Mouse (Mus musculus) MEL (cell line): ENCODE measurements around the gene 4931429L15Rik. TPM values are rescaled to one million over a fixed set of nuclear protein-coding genes. Genes with fewer than 3 reads are reported as not detected.

Source experiments
- DNase-seq: peaks from one replicate; pipeline ENCODE4 v3.0.0; 2011; ENCODE audit warnings: low read depth, low spot score
- H3K27ac ChIP-seq: 2 replicates; pipeline ENCODE4 v1.5.1; 2012; ENCODE audit warnings: low read depth, mild to moderate bottlenecking, control low read depth, low read length, moderate library complexity; ENCODE audit not compliant: control insufficient read depth
- H3K27me3 ChIP-seq, 2 experiments: fragments of 150-350 bp in 1 of 2; sonication (generic) in 1 of 2; 2 replicates each; pipeline ENCODE4 v1.6.1; 2012; ENCODE audit warnings: low read length in 2 of 2, mild to moderate bottlenecking in 2 of 2, improper control_type of control experiment in 1 of 2, moderate library complexity in 1 of 2; ENCODE audit not compliant: insufficient read depth in 2 of 2, control insufficient read depth in 1 of 2
- H3K36me3 ChIP-seq, 2 experiments: 2 replicates each; pipeline ENCODE4 v1.6.1; 2012 to 2014; ENCODE audit warnings: low read length in 2 of 2, improper control_type of control experiment in 1 of 2, inconsistent platforms in 1 of 2, mild to moderate bottlenecking in 1 of 2; ENCODE audit not compliant: insufficient read depth in 2 of 2, control insufficient read depth in 1 of 2
- H3K4me1 ChIP-seq, 2 experiments: fragments of 150-350 bp in 1 of 2; sonication (generic) in 1 of 2; 2 replicates each; pipeline ENCODE4 v1.6.1; 2012; ENCODE audit warnings: low read length in 2 of 2, improper control_type of control experiment in 1 of 2, mild to moderate bottlenecking in 1 of 2; ENCODE audit not compliant: insufficient read depth in 2 of 2, control insufficient read depth in 1 of 2
- H3K4me3 ChIP-seq, 2 experiments: fragments of 150-350 bp in 1 of 2; sonication (generic) in 1 of 2; 2 replicates each; pipeline ENCODE4 v1.5.1; 2012; ENCODE audit warnings: low read depth in 2 of 2, low read length in 2 of 2, mild to moderate bottlenecking in 2 of 2, moderate library complexity in 2 of 2, control low read depth in 1 of 2, improper control_type of control experiment in 1 of 2; ENCODE audit not compliant: control insufficient read depth in 1 of 2, insufficient read depth in 1 of 2
- H3K79me2 ChIP-seq: 2 replicates; pipeline ENCODE4 v1.6.1; 2012; ENCODE audit warnings: mild to moderate bottlenecking, low read length, moderate library complexity; ENCODE audit not compliant: control insufficient read depth, poor library complexity, insufficient read depth
- H3K9ac ChIP-seq: 2 replicates; pipeline ENCODE4 v1.6.1; 2012; ENCODE audit warnings: low read depth, mild to moderate bottlenecking, control low read depth, low read length, moderate library complexity; ENCODE audit not compliant: control insufficient read depth, poor library complexity, severe bottlenecking
- H3K9me3 ChIP-seq: fragments of 150-350 bp; sonication (generic); replicated peaks from 2 replicates; pipeline ENCODE4 v1.6.1; 2012; ENCODE audit warnings: mild to moderate bottlenecking, low read length, improper control_type of control experiment, moderate library complexity; ENCODE audit not compliant: insufficient read depth
- BHLHE40 ChIP-seq: IDR thresholded peaks from 2 replicates; pipeline ENCODE4 v1.6.1; 2012; ENCODE audit warnings: low read depth, mild to moderate bottlenecking, inconsistent platforms, low read length, improper control_type of control experiment, borderline replicate concordance
- CHD1 ChIP-seq: IDR thresholded peaks from 2 replicates; pipeline ENCODE4 v1.6.1; 2012; ENCODE audit warnings: low read depth, mild to moderate bottlenecking, inconsistent platforms, low read length, improper control_type of control experiment
- CHD2 ChIP-seq: IDR thresholded peaks from 2 replicates; pipeline ENCODE4 v1.6.1; 2011; ENCODE audit warnings: low read length, improper control_type of control experiment
- CTCF ChIP-seq, 3 experiments: IDR thresholded peaks in 2 of 3; conservative IDR thresholded peaks in 1 of 3; 2 replicates each; pipeline ENCODE4 v1.5.1; 2011 to 2012; ENCODE audit warnings: low read length in 3 of 3, low read depth in 2 of 3, mild to moderate bottlenecking in 2 of 3, improper control_type of control experiment in 1 of 3, inconsistent platforms in 1 of 3, mixed read lengths in 1 of 3, moderate library complexity in 1 of 3; ENCODE audit not compliant: control insufficient read depth in 1 of 3, insufficient read depth in 1 of 3, poor library complexity in 1 of 3, severe bottlenecking in 1 of 3
- E2F4 ChIP-seq: IDR thresholded peaks from 2 replicates; pipeline ENCODE4 v1.6.1; 2011; ENCODE audit warnings: low read depth, low read length, improper control_type of control experiment, borderline replicate concordance
- EP300 ChIP-seq, 2 experiments: IDR thresholded peaks; 2 replicates each; pipeline ENCODE4 v1.6.1; 2011; ENCODE audit warnings: improper control_type of control experiment in 2 of 2, low read length in 2 of 2, low read depth in 1 of 2, mild to moderate bottlenecking in 1 of 2
- ETS1 ChIP-seq: IDR thresholded peaks from 2 replicates; pipeline ENCODE4 v1.6.1; 2012; ENCODE audit warnings: low read depth, mild to moderate bottlenecking, inconsistent platforms, low read length, improper control_type of control experiment, moderate library complexity
- GABPA ChIP-seq: IDR thresholded peaks from 2 replicates; pipeline ENCODE4 v1.6.1; 2012; ENCODE audit warnings: low read depth, mild to moderate bottlenecking, inconsistent platforms, low read length, improper control_type of control experiment, moderate library complexity
- GATA1 ChIP-seq: IDR thresholded peaks from 2 replicates; pipeline ENCODE4 v1.6.1; 2011; ENCODE audit warnings: low read depth, low read length, improper control_type of control experiment
- HCFC1 ChIP-seq: IDR thresholded peaks from 2 replicates; pipeline ENCODE4 v1.6.1; 2012; ENCODE audit warnings: low read depth, mild to moderate bottlenecking, inconsistent platforms, low read length, improper control_type of control experiment, moderate library complexity
- JUND ChIP-seq: IDR thresholded peaks from 2 replicates; pipeline ENCODE4 v1.6.1; 2011; ENCODE audit warnings: low read depth, mild to moderate bottlenecking, improper control_type of control experiment, low read length
- KAT2A ChIP-seq: conservative IDR thresholded peaks from 2 replicates; pipeline ENCODE4 v1.6.1; 2012; ENCODE audit warnings: low read depth, low read length, improper control_type of control experiment, inconsistent platforms
- MAFK ChIP-seq: IDR thresholded peaks from 2 replicates; pipeline ENCODE4 v1.6.1; 2011; ENCODE audit warnings: low read depth, mild to moderate bottlenecking, low read length, improper control_type of control experiment, borderline replicate concordance
- MAX ChIP-seq: IDR thresholded peaks from 2 replicates; pipeline ENCODE4 v1.6.1; 2011; ENCODE audit warnings: low read length, improper control_type of control experiment
- MEF2A ChIP-seq: IDR thresholded peaks from 2 replicates; pipeline ENCODE4 v1.6.1; 2014; ENCODE audit warnings: low read depth, mild to moderate bottlenecking, inconsistent platforms, low read length, improper control_type of control experiment; ENCODE audit not compliant: poor library complexity, insufficient replicate concordance, severe bottlenecking; ENCODE audit errors: extremely low read depth
- MXI1 ChIP-seq: IDR thresholded peaks from 2 replicates; pipeline ENCODE4 v1.6.1; 2011; ENCODE audit warnings: mild to moderate bottlenecking, low read depth, low read length, improper control_type of control experiment
- MYB ChIP-seq: IDR thresholded peaks from 2 replicates; pipeline ENCODE4 v1.6.1; 2011; ENCODE audit warnings: mild to moderate bottlenecking, low read depth, low read length, improper control_type of control experiment
- MYC ChIP-seq: IDR thresholded peaks from 2 replicates; pipeline ENCODE4 v1.6.1; 2011; ENCODE audit warnings: low read depth, mild to moderate bottlenecking, low read length, improper control_type of control experiment, moderate library complexity
- NRF1 ChIP-seq: IDR thresholded peaks from 2 replicates; pipeline ENCODE4 v1.6.1; 2014; ENCODE audit warnings: low read depth, mild to moderate bottlenecking, inconsistent platforms, low read length, improper control_type of control experiment, moderate library complexity; ENCODE audit not compliant: poor library complexity, insufficient read depth, severe bottlenecking
- POLR2A ChIP-seq, 2 experiments: IDR thresholded peaks; 2 replicates each; pipeline ENCODE4 v1.6.1; 2011 to 2012; ENCODE audit warnings: low read length in 2 of 2, mild to moderate bottlenecking in 2 of 2, control low read depth in 1 of 2, improper control_type of control experiment in 1 of 2, low read depth in 1 of 2, moderate library complexity in 1 of 2; ENCODE audit not compliant: control insufficient read depth in 1 of 2, insufficient read depth in 1 of 2, poor library complexity in 1 of 2
- POLR2AphosphoS2 ChIP-seq: IDR thresholded peaks from 2 replicates; pipeline ENCODE4 v1.6.1; 2011; ENCODE audit warnings: low read length, improper control_type of control experiment
- POLR2AphosphoS5 ChIP-seq: IDR thresholded peaks from 2 replicates; pipeline ENCODE4 v1.6.1; 2012; ENCODE audit warnings: low read depth, borderline replicate concordance, mild to moderate bottlenecking, inconsistent platforms, low read length, moderate library complexity, mixed read lengths
- RAD21 ChIP-seq: IDR thresholded peaks from 2 replicates; pipeline ENCODE4 v1.6.1; 2011; ENCODE audit warnings: mild to moderate bottlenecking, low read depth, low read length, improper control_type of control experiment
- RCOR1 ChIP-seq: IDR thresholded peaks from 2 replicates; pipeline ENCODE4 v1.6.1; 2012; ENCODE audit warnings: low read depth, mild to moderate bottlenecking, inconsistent platforms, low read length, improper control_type of control experiment
- SIN3A ChIP-seq: IDR thresholded peaks from 2 replicates; pipeline ENCODE4 v1.6.1; 2012; ENCODE audit warnings: low read length, improper control_type of control experiment, inconsistent platforms
- SMC3 ChIP-seq: IDR thresholded peaks from 2 replicates; pipeline ENCODE4 v1.6.1; 2011; ENCODE audit warnings: low read depth, low read length, improper control_type of control experiment
- TAL1 ChIP-seq: IDR thresholded peaks from 2 replicates; pipeline ENCODE4 v1.6.1; 2012; ENCODE audit warnings: mild to moderate bottlenecking, inconsistent platforms, low read length, moderate library complexity, mixed read lengths
- TBP ChIP-seq: IDR thresholded peaks from 2 replicates; pipeline ENCODE4 v1.8.0; 2011; ENCODE audit warnings: low read depth, low read length, improper control_type of control experiment
- TCF12 ChIP-seq: IDR thresholded peaks from 2 replicates; pipeline ENCODE4 v1.6.1; 2014; ENCODE audit warnings: low read depth, mild to moderate bottlenecking, inconsistent platforms, low read length, improper control_type of control experiment, moderate library complexity
- UBTF ChIP-seq: IDR thresholded peaks from 2 replicates; pipeline ENCODE4 v1.6.1; 2012; ENCODE audit warnings: low read depth, mild to moderate bottlenecking, inconsistent platforms, low read length, improper control_type of control experiment, moderate library complexity, borderline replicate concordance; ENCODE audit not compliant: insufficient read depth
- USF2 ChIP-seq, 2 experiments: IDR thresholded peaks; 2 replicates each; pipeline ENCODE4 v1.6.1; 2011 to 2012; ENCODE audit warnings: improper control_type of control experiment in 2 of 2, low read length in 2 of 2, borderline replicate concordance in 1 of 2, inconsistent platforms in 1 of 2, low read depth in 1 of 2, mild to moderate bottlenecking in 1 of 2; ENCODE audit not compliant: insufficient read depth in 1 of 2
- ZC3H11A ChIP-seq: IDR thresholded peaks from 2 replicates; pipeline ENCODE4 v1.6.1; 2012; ENCODE audit warnings: low read depth, mild to moderate bottlenecking, inconsistent platforms, low read length, improper control_type of control experiment
- ZKSCAN1 ChIP-seq: IDR thresholded peaks from 2 replicates; pipeline ENCODE4 v1.6.1; 2012; ENCODE audit warnings: low read depth, mild to moderate bottlenecking, inconsistent platforms, low read length, improper control_type of control experiment, moderate library complexity
- ZMIZ1 ChIP-seq: IDR thresholded peaks from 2 replicates; pipeline ENCODE4 v1.6.1; 2012; ENCODE audit warnings: low read depth, mild to moderate bottlenecking, inconsistent platforms, low read length, improper control_type of control experiment, moderate library complexity
- ZNF384 ChIP-seq: IDR thresholded peaks from 2 replicates; pipeline ENCODE4 v1.6.1; 2012; ENCODE audit warnings: low read depth, mild to moderate bottlenecking, inconsistent platforms, low read length, improper control_type of control experiment
- polyA plus RNA-seq, 2 experiments: library from polyadenylated mRNA; stranded (reverse) in 1 of 2; unstranded in 1 of 2; fragments of >175 nt in 1 of 2; fragments of >200 nt in 1 of 2; gene quantifications; 2 replicates each; pipeline versions ENCODE4 v1.2.1 to v1.2.4; 2012; ENCODE audit warnings: low replicate concordance in 2 of 2, low read depth in 1 of 2; ENCODE audit not compliant: insufficient read length in 2 of 2, insufficient read depth in 1 of 2, missing spikeins in 1 of 2
- total RNA-seq: library from RNA; depleted of rRNA; stranded (reverse); fragments of 300-350 nt; gene quantifications from 2 replicates; pipeline ENCODE4 v1.2.3, GENCODE M21; 2012

4931429L15Rik gene
- total and polyA plus RNA-seq, 3 experiments: not detected

- no peaks in the 10 kb centered on the region for H3K9me3 ChIP-seq
- peak; percentile 96 for DNase-seq
- peaks cover 10% of the 10 kb centered on the region for H3K79me2 ChIP-seq
- H3K27me3 ChIP-seq: no peaks in the 10 kb centered on the region
- peaks cover 6 to 12% of the 10 kb centered on the region in 2 experiments for H3K36me3 ChIP-seq
- peaks cover 6 to 12% of the 10 kb centered on the region in 2 experiments; a peak in 1 of 4 replicates for H3K4me1 ChIP-seq
- H3K4me3 ChIP-seq: peak within 1 kb of the TSS; percentile 72 to 79
- H3K27ac ChIP-seq: peak within 1 kb of the TSS; percentile 81
- peak within 1 kb of the TSS; percentile 79 for H3K9ac ChIP-seq
- TF ChIP-seq USF2 (IDR thresholded peaks at IDR 0.05; ENCODE audit: borderline replicate concordance in 1 of 2, insufficient read depth in 1 of 2, low read depth in 1 of 2, low read length in 2 of 2) (no peak), ETS1 (peak; percentile 47), ZKSCAN1 (no peak), POLR2AphosphoS2 (peak; percentile 94), CHD2 (no peak), BHLHE40 (no peak), POLR2AphosphoS5 (no peak), JUND (no peak), TAL1 (no peak), MYB (no peak), MYC (no peak), HCFC1 (peak; percentile 90), EP300 (IDR thresholded peaks at IDR 0.05; ENCODE audit: low read depth in 1 of 2, low read length in 2 of 2) (no peak), ZNF384 (no peak), GABPA (no peak), MEF2A (no peak), MAFK (no peak), TCF12 (peak; percentile 62; the same call in 1 of the 2 replicates), RCOR1 (no peak; the same call in 1 of the 2 replicates), SIN3A (peak; percentile 90), TBP (peak; percentile 71; the same call in 1 of the 2 replicates), CTCF (IDR thresholded peaks at IDR 0.05 in 2 of 3, conservative IDR thresholded peaks at IDR 0.05 in 1 of 3; ENCODE audit: control insufficient read depth in 1 of 3, insufficient read depth in 1 of 3, low read depth in 2 of 3, low read length in 3 of 3, poor library complexity in 1 of 3, severe bottlenecking in 1 of 3) (peak in 2 of 3 experiments; percentile 55 to 66; a peak in 4 of 6 replicates), GATA1 (no peak), ZMIZ1 (no peak), CHD1 (no peak), KAT2A (no peak; the same call in 1 of the 2 replicates), NRF1 (0 out of 2 replicates have a peak, but pooled peaks have one; percentile 26), ZC3H11A (no peak), RAD21 (no peak), E2F4 (no peak), MXI1 (peak; percentile 93), POLR2A (IDR thresholded peaks at IDR 0.05; ENCODE audit: control insufficient read depth in 1 of 2, insufficient read depth in 1 of 2, low read depth in 1 of 2, low read length in 2 of 2, poor library complexity in 1 of 2) (peak; percentile 85 to 95), SMC3 (0 out of 2 replicates have a peak, but pooled peaks have one; percentile 5), MAX (peak; percentile 41; the same call in 1 of the 2 replicates), UBTF (no peak)
Measured at GRCm38 (mm10) chr9:46282631-46283436, 37.0 kb downstream of the 4931429L15Rik start, which contains the start of gene Bud13. Gene Bud13, plus strand, starts transcription at chr9:46283008.
